In the genomic region with DNA sequence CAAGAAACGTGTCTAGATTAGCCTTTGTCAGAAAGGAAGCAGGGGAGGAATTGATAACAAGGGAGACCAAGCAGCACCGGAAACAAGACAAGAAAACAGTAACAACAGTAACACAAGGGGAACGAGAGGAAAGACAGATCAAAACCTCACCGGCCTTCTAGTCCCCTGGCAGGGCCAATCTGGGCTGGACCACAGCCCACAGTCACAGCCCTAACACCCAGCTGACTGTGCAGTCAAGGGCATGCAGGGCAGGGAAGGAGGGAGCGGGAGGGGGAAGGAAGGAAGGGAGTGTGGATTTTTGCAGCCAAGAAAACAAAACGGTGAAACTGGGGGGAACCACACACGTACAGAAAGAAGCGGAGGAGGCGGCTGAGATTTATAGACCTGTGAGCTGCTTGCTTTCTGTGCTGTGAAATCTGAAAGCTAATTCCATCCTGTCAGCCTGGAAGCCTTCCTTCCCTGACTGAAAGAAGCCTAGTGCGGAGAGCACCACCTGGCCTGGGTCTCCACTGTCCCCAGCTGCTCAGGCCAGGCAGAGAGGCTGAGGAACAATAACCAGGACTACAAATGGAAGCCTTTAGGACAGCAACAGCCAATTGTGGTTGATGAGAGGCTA, we compare ENCODE assay signal across 8 mouse cellular contexts. TPM values are rescaled to one million over a fixed set of nuclear protein-coding genes. Genes with fewer than 3 reads are reported as not detected.
DNase-seq lines count a peak whose midpoint lies in the region; ATAC-seq lines count a peak whose summit lies in the region.

No protein-coding gene starts in this region.

- DNase-seq in left cerebral cortex, adult 18-20 months (ENCODE audit: low spot score in 2 of 2): peak; percentile 42 to 68
- no peak for DNase-seq in left cerebral cortex, adult 11 months (ENCODE audit: low spot score)
- no peak for DNase-seq in thymus, postnatal 25 days
- no peak for DNase-seq in layer of hippocampus, adult 11-12 months (ENCODE audit: low spot score)
- no peak for DNase-seq in lung, postnatal 25 days (ENCODE audit: low spot score)

- H3K4me2 ChIP-seq in forebrain, embryonic 15.5 days (replicated peaks): no peak overlapping the region
- H3K4me2 ChIP-seq in kidney, embryonic 14.5 days (replicated peaks; ENCODE audit: low read depth, low read length): no peak overlapping the region; the same call in 1 of the 2 replicates

- 0 out of 2 replicates have a peak, but pooled peaks cover 11% of the 10 kb centered on the region for H3K4me1 ChIP-seq in forebrain, embryonic 15.5 days
- peaks cover 14% of the 10 kb centered on the region for H3K4me1 ChIP-seq in kidney, embryonic 14.5 days (ENCODE audit: control insufficient read depth, insufficient read depth, low read length)

- WGBS in forebrain, embryonic 15.5 days: 58% methylated on average over 10 of the region's 10 CpGs
- 13% methylated on average over 10 of the region's 10 CpGs for WGBS in kidney, embryonic 14.5 days

- ATAC-seq in forebrain, embryonic 15.5 days (replicated peaks): no peak
- ATAC-seq in kidney, embryonic 14.5 days (ENCODE audit: low FRiP score, low TSS enrichment): peak; percentile 86
- ATAC-seq in megakaryocyte progenitor cell, adult 5-6 weeks (replicated peaks; ENCODE audit: poor library complexity): peak; percentile 86

- peak overlapping the region; percentile 31; the same call in 1 of the 2 replicates for H3K27ac ChIP-seq in forebrain, embryonic 15.5 days (replicated peaks)
- H3K27ac ChIP-seq in kidney, embryonic 14.5 days (ENCODE audit: low read depth, low read length): peak overlapping the region; percentile 90

- no peaks in the 10 kb centered on the region for H3K27me3 ChIP-seq in forebrain, embryonic 15.5 days
- H3K27me3 ChIP-seq in kidney, embryonic 14.5 days (ENCODE audit: control insufficient read depth, insufficient read depth, low read length): no peaks in the 10 kb centered on the region

- H3K9ac ChIP-seq in forebrain, embryonic 15.5 days (replicated peaks): no peak overlapping the region
- peak overlapping the region; percentile 31; the same call in 1 of the 2 replicates for H3K9ac ChIP-seq in kidney, embryonic 14.5 days (ENCODE audit: low read depth, low read length)

- no peak overlapping the region for H3K4me3 ChIP-seq in forebrain, embryonic 15.5 days
- H3K4me3 ChIP-seq in kidney, embryonic 14.5 days (ENCODE audit: low read length): no peak overlapping the region

- no peaks in the 10 kb centered on the region for H3K36me3 ChIP-seq in forebrain, embryonic 15.5 days
- H3K36me3 ChIP-seq in kidney, embryonic 14.5 days (ENCODE audit: control insufficient read depth, insufficient read depth, low read length): peaks cover 6% of the 10 kb centered on the region; the same call in 1 of the 2 replicates

- H3K9me3 ChIP-seq in forebrain, embryonic 15.5 days: no peaks in the 10 kb centered on the region
- 0 out of 2 replicates have a peak, but pooled peaks cover 5% of the 10 kb centered on the region for H3K9me3 ChIP-seq in kidney, embryonic 14.5 days (ENCODE audit: control insufficient read depth, low read length)

RNA-seq across cellular contexts. Expression of a gene that starts 13.4 kb away (rescaled TPM):
- total RNA-seq in left cerebral cortex, adult 18-20 months (2021): 1 to 10 TPM; 8.3 to 9.3 TPM
- polyA plus RNA-seq in forebrain, embryonic 15.5 days (2015; fragmentation: Nextera tagmentation; extraction: Ambion mirVana): 8.0 and 8.9 TPM in 2 replicates
- 5.7 and 7.7 TPM in 2 replicates for polyA plus RNA-seq in kidney, embryonic 14.5 days (2014; fragmentation: Nextera tagmentation; extraction: Ambion mirVana)
- 6.9 and 14.0 TPM in 2 replicates for total RNA-seq in megakaryocyte progenitor cell, adult 5-6 weeks (2015)
- 5.1 TPM in 2 replicates for total RNA-seq in megakaryocyte progenitor cell, adult 5-6 weeks (2017)

RNA-seq across cellular contexts. Expression of a gene that starts 15.1 kb away (rescaled TPM):
- total RNA-seq in left cerebral cortex, adult 18-20 months (2021): 1 to 10 TPM; 1.7 to 1.9 TPM
- 11.1 and 13.1 TPM in 2 replicates for polyA plus RNA-seq in forebrain, embryonic 15.5 days (2015; fragmentation: Nextera tagmentation; extraction: Ambion mirVana)
- 17.4 and 32.2 TPM in 2 replicates for polyA plus RNA-seq in kidney, embryonic 14.5 days (2014; fragmentation: Nextera tagmentation; extraction: Ambion mirVana)
- 1.2 and 2.1 TPM in 2 replicates for total RNA-seq in megakaryocyte progenitor cell, adult 5-6 weeks (2015)
- total RNA-seq in megakaryocyte progenitor cell, adult 5-6 weeks (2017): 0.29 and 1.2 TPM in 2 replicates

RNA-seq across cellular contexts. Expression of a gene that starts 25.4 kb away (rescaled TPM):
- 100 to 1,000 TPM; 176 to 178 TPM for total RNA-seq in left cerebral cortex, adult 18-20 months (2021)
- polyA plus RNA-seq in forebrain, embryonic 15.5 days (2015; fragmentation: Nextera tagmentation; extraction: Ambion mirVana): 430 and 444 TPM in 2 replicates
- polyA plus RNA-seq in kidney, embryonic 14.5 days (2014; fragmentation: Nextera tagmentation; extraction: Ambion mirVana): 420 and 456 TPM in 2 replicates
- total RNA-seq in megakaryocyte progenitor cell, adult 5-6 weeks (2015): 189 and 217 TPM in 2 replicates
- total RNA-seq in megakaryocyte progenitor cell, adult 5-6 weeks (2017): 58.9 and 64.6 TPM in 2 replicates

RNA-seq across cellular contexts. Expression of a gene that starts 28.8 kb away (rescaled TPM):
- total RNA-seq in left cerebral cortex, adult 18-20 months (2021): under 1 TPM in 1 of 2 experiments, not detected in 1; 0.16 TPM
- polyA plus RNA-seq in forebrain, embryonic 15.5 days (2015; fragmentation: Nextera tagmentation; extraction: Ambion mirVana): 0.15 TPM in 1 of 2 replicates, not detected in the other
- polyA plus RNA-seq in kidney, embryonic 14.5 days (2014; fragmentation: Nextera tagmentation; extraction: Ambion mirVana): not detected in 2 replicates
- not detected in 2 replicates for total RNA-seq in megakaryocyte progenitor cell, adult 5-6 weeks (2015)
- 0.04 TPM in 1 of 2 replicates, not detected in the other for total RNA-seq in megakaryocyte progenitor cell, adult 5-6 weeks (2017)

RNA-seq across cellular contexts. Expression of a gene that starts 38.0 kb away (rescaled TPM):
- total RNA-seq in left cerebral cortex, adult 18-20 months (2021): 1 to 10 TPM; 1.5 to 2.0 TPM
- 29.6 and 31.6 TPM in 2 replicates for polyA plus RNA-seq in forebrain, embryonic 15.5 days (2015; fragmentation: Nextera tagmentation; extraction: Ambion mirVana)
- 56.3 and 60.9 TPM in 2 replicates for polyA plus RNA-seq in kidney, embryonic 14.5 days (2014; fragmentation: Nextera tagmentation; extraction: Ambion mirVana)
- 62.1 and 62.7 TPM in 2 replicates for total RNA-seq in megakaryocyte progenitor cell, adult 5-6 weeks (2015)
- 90.7 and 94.0 TPM in 2 replicates for total RNA-seq in megakaryocyte progenitor cell, adult 5-6 weeks (2017)

Comparison
In these comparisons a context has a peak if more than half of its experiments do, and no peak if none do; other contexts are left out.
1. DNase-seq: peak in left cerebral cortex, adult 18-20 months (2 of 2); none in left cerebral cortex, adult 11 months (single experiment), thymus, postnatal 25 days (single experiment), layer of hippocampus, adult 11-12 months (single experiment) and lung, postnatal 25 days (single experiment).